Mouse (Mus musculus) CD8-positive naive resting alpha-beta T cell, adult 2 months (primary cell): ENCODE data around the gene Epn1.
"Not testable (repeated sequence)": the region's sequence is repeated elsewhere in the genome, so short reads cannot be mapped to it uniquely, and the experiment has no call there.

Source experiments
- DNase-seq, 2 experiments: peaks; one replicate each; pipeline ENCODE4 v3.0.0; 2022; ENCODE audit warnings: low read depth in 2 of 2, low spot score in 2 of 2

The Epn1 gene

GRCm38 (mm10) chr7:5058631-5059030 lies 21.4 kb upstream of the Epn1 start:
- no peak for DNase-seq

- no peak for DNase-seq
These were observed 20.6 kb upstream of the Epn1 start for GRCm38 (mm10) chr7:5059421-5059820.

- DNase-seq: peak; percentile 37 to 55
These were observed 19.8 kb upstream of the Epn1 start for GRCm38 (mm10) chr7:5060239-5060731.

- DNase-seq: peak; percentile 97 to 98
These were observed 18.9 kb upstream of the Epn1 start for GRCm38 (mm10) chr7:5060944-5061773.

GRCm38 (mm10) chr7:5061774-5062359 lies 18.2 kb upstream of the Epn1 start, which contains the start of gene U2af2:
Gene U2af2, plus strand, starts transcription at chr7:5062143.
- DNase-seq: peak; percentile 90

GRCm38 (mm10) chr7:5062360-5063001 lies 17.6 kb upstream of the Epn1 start:
- peak; percentile 63 to 67 for DNase-seq

- DNase-seq: no peak
These were observed 15.1 kb upstream of the Epn1 start for GRCm38 (mm10) chr7:5064886-5065285.

GRCm38 (mm10) chr7:5073586-5073985 lies 6.4 kb upstream of the Epn1 start:
- DNase-seq: no peak

GRCm38 (mm10) chr7:5074984-5075383 lies 5.1 kb upstream of the Epn1 start:
- no peak for DNase-seq

- DNase-seq: no peak
These were observed 3.1 kb upstream of the Epn1 start for GRCm38 (mm10) chr7:5076931-5077330.

- DNase-seq: not testable (repeated sequence)
These were observed 548 bp upstream of the Epn1 start for GRCm38 (mm10) chr7:5079365-5080009.

GRCm38 (mm10) chr7:5080815-5081214 lies 780 bp downstream of the Epn1 start:
- DNase-seq: no peak

- no peak for DNase-seq
These were observed 1.2 kb downstream of the Epn1 start for GRCm38 (mm10) chr7:5081241-5081640.

GRCm38 (mm10) chr7:5081939-5082338 lies 1.9 kb downstream of the Epn1 start:
- no peak for DNase-seq

- DNase-seq: no peak
These were observed 3.5 kb downstream of the Epn1 start for GRCm38 (mm10) chr7:5083325-5084105.

GRCm38 (mm10) chr7:5085512-5085911 lies 5.5 kb downstream of the Epn1 start:
- no peak for DNase-seq

GRCm38 (mm10) chr7:5086921-5087440 lies 6.9 kb downstream of the Epn1 start:
- DNase-seq: no peak

GRCm38 (mm10) chr7:5087886-5088285 lies 7.9 kb downstream of the Epn1 start:
- DNase-seq: no peak

- DNase-seq: no peak
These were observed 9.8 kb downstream of the Epn1 start for GRCm38 (mm10) chr7:5089853-5090252.

- no peak for DNase-seq
These were observed 11.1 kb downstream of the Epn1 start for GRCm38 (mm10) chr7:5091008-5091728.
